ENCODE assay signal across 10 mouse cellular contexts in genomic region chr11:8692162-8692535, GRCm38 (mm10). TPM values are rescaled to one million over a fixed set of nuclear protein-coding genes. Genes with fewer than 3 reads are reported as not detected.
A peak's percentile ranks its signal among the peaks of the same experiment; 100 is the strongest.
DNase-seq lines count a peak whose midpoint lies in the region; ATAC-seq and TF ChIP-seq lines count a peak whose summit lies in the region.
"Had no signal": no experiment of that assay in that cellular context is flagged by ENCODE, and none has a peak within 500 bp of the region (broad histone marks: within the 10 kb centered on the region; RNA-seq: fewer than 3 reads in every experiment).

No protein-coding gene starts in this region.

- no peak overlapping the region for H3K9ac ChIP-seq in forebrain, embryonic 13.5 days
- no peak overlapping the region for H3K9ac ChIP-seq in midbrain, embryonic 15.5 days

- peak overlapping the region; percentile 43 for H3K4me2 ChIP-seq in forebrain, embryonic 13.5 days
- H3K4me2 ChIP-seq in midbrain, embryonic 15.5 days = no peak overlapping the region

- no peaks in the 10 kb centered on the region for H3K36me3 ChIP-seq in forebrain, embryonic 13.5 days (ENCODE audit: poor library complexity, severe bottlenecking)
- H3K36me3 ChIP-seq in midbrain, embryonic 15.5 days (replicated peaks) = no peaks in the 10 kb centered on the region

- peak; percentile 12; the same call in 1 of the 2 replicates for ATAC-seq in forebrain, embryonic 13.5 days
- peak; percentile 17; the same call in 1 of the 2 replicates for ATAC-seq in midbrain, embryonic 15.5 days (replicated peaks)

- 0 out of 2 replicates have a peak, but pooled peaks cover 2% of the 10 kb centered on the region for H3K27me3 ChIP-seq in forebrain, embryonic 13.5 days
- no peaks in the 10 kb centered on the region; the same call in 1 of the 2 replicates for H3K27me3 ChIP-seq in midbrain, embryonic 15.5 days (replicated peaks)

- intact Hi-C loops in gastrocnemius, adult 2 months (cut with DNase I) = no loop called here
- intact Hi-C loops in left cerebral cortex, postnatal 4 days (cut with DNase I) = no loop called here
- intact Hi-C loops in left cerebral cortex, postnatal 10 days (cut with DNase I) = no loop called here

- TF ChIP-seq CTCF in gastrocnemius, adult 2 months (IDR thresholded peaks at IDR 0.05) = no peak

- H3K4me1 ChIP-seq in forebrain, embryonic 13.5 days = peaks cover 26% of the 10 kb centered on the region
- peaks cover 27% of the 10 kb centered on the region for H3K4me1 ChIP-seq in midbrain, embryonic 15.5 days

- H3K27ac ChIP-seq in gastrocnemius, adult 2 months = peak overlapping the region; percentile 6; the same call in 1 of the 2 replicates
- H3K27ac ChIP-seq in forebrain, embryonic 13.5 days = peak overlapping the region; percentile 69
- H3K27ac ChIP-seq in midbrain, embryonic 15.5 days = no peak overlapping the region
- H3K27ac ChIP-seq: macrophage had no signal

- H3K4me3 ChIP-seq in gastrocnemius, adult 2 months = peak overlapping the region; percentile 1; the same call in 1 of the 2 replicates
- H3K4me3 ChIP-seq in forebrain, embryonic 13.5 days = no peak overlapping the region
- H3K4me3 ChIP-seq in midbrain, embryonic 15.5 days = no peak overlapping the region

- H3K9me3 ChIP-seq in forebrain, embryonic 13.5 days (replicated peaks) = no peaks in the 10 kb centered on the region
- H3K9me3 ChIP-seq in midbrain, embryonic 15.5 days = no peaks in the 10 kb centered on the region

- WGBS in forebrain, embryonic 13.5 days = 40% methylated on average over 6 of the region's 6 CpGs
- WGBS in midbrain, embryonic 15.5 days = 56% methylated on average over 6 of the region's 6 CpGs

- DNase-seq in gastrocnemius, adult 2 months = no peak
- DNase-seq in gastrocnemius, postnatal 4 days (ENCODE audit: low spot score in 2 of 2) = no peak
- DNase-seq in left cerebral cortex, postnatal 4 days = peak; percentile 23
- DNase-seq in left cerebral cortex, postnatal 10 days (ENCODE audit: extremely low spot score in 1 of 2, low spot score in 2 of 2) = no peak
- no peak for DNase-seq in cerebellum, adult 11 months
- DNase-seq in spleen, postnatal 10 days (ENCODE audit: low spot score in 2 of 2) = no peak
- DNase-seq: layer of hippocampus, adult 9-11 months had no signal

RNA-seq across cellular contexts. Expression of gene Tns3, which starts 27.8 kb away (rescaled TPM):
- total RNA-seq in gastrocnemius, adult 2 months (2021) = 1 to 10 TPM; 4.9 to 9.8 TPM
- total RNA-seq in gastrocnemius, postnatal 4 days (2021) = 10 to 100 TPM; 29.6 to 30.6 TPM
- 10 to 100 TPM; 19.5 to 21.4 TPM for total RNA-seq in left cerebral cortex, postnatal 4 days (2021)
- 10 to 100 TPM; 24.5 to 31.8 TPM for total RNA-seq in left cerebral cortex, postnatal 10 days (2021)
- polyA plus RNA-seq in forebrain, embryonic 13.5 days (2015; fragmentation: Nextera tagmentation; extraction: Ambion mirVana) = 6.6 and 7.3 TPM in 2 replicates
- polyA plus RNA-seq in midbrain, embryonic 15.5 days (2015; fragmentation: Nextera tagmentation; extraction: Ambion mirVana) = 6.1 and 6.4 TPM in 2 replicates
